ENCODE assay signal across 9 mouse cellular contexts in genomic region chr2:72529358-72530319, GRCm38 (mm10). TPM values are rescaled to one million over a fixed set of nuclear protein-coding genes. Genes with fewer than 3 reads are reported as not detected.
A peak's percentile ranks its signal among the peaks of the same experiment; 100 is the strongest.
DNase-seq lines count a peak whose midpoint lies in the region; ATAC-seq and TF ChIP-seq lines count a peak whose summit lies in the region.
"Had no signal": no experiment of that assay in that cellular context is flagged by ENCODE, and none has a peak within 500 bp of the region (broad histone marks: within the 10 kb centered on the region; RNA-seq: fewer than 3 reads in every experiment).

No protein-coding gene starts in this region.

- 0 out of 2 replicates have a peak, but pooled peaks cover 3% of the 10 kb centered on the region for H3K4me1 ChIP-seq in heart, embryonic 12.5 days (replicated peaks)
- peaks cover 2% of the 10 kb centered on the region; the same call in 1 of the 2 replicates for H3K4me1 ChIP-seq in cerebellum, adult 2 months (ENCODE audit: control insufficient read depth, insufficient read depth, low read length)

- no peaks in the 10 kb centered on the region for H3K36me3 ChIP-seq in heart, embryonic 12.5 days

- H3K27me3 ChIP-seq in heart, embryonic 12.5 days (replicated peaks), result no peaks in the 10 kb centered on the region
- no peaks in the 10 kb centered on the region for H3K27me3 ChIP-seq in cerebellum, adult 2 months (ENCODE audit: control insufficient read depth, insufficient read depth, low read length)

- no peaks in the 10 kb centered on the region for H3K9me3 ChIP-seq in heart, embryonic 12.5 days (replicated peaks)

- TF ChIP-seq CTCF in cerebellum, adult 2 months (IDR thresholded peaks at IDR 0.05; ENCODE audit: borderline replicate concordance, insufficient read depth, low read depth, low read length), result no peak

- no peak overlapping the region for H3K27ac ChIP-seq in heart, embryonic 12.5 days (ENCODE audit: poor library complexity, severe bottlenecking)
- no peak overlapping the region for H3K27ac ChIP-seq in cerebellum, adult 2 months (ENCODE audit: insufficient read depth, low read length)
- H3K27ac ChIP-seq: macrophage had no signal

- H3K4me2 ChIP-seq in heart, embryonic 12.5 days, result peak overlapping the region; percentile 37

- no peak for ATAC-seq in heart, embryonic 12.5 days (ENCODE audit: insufficient number of reproducible peaks, low FRiP score)
- peak; percentile 84 for ATAC-seq in frontal cortex, adult (ENCODE audit: low TSS enrichment)
- no peak for ATAC-seq in megakaryocyte, adult 5-6 weeks (ENCODE audit: poor library complexity, severe bottlenecking)

- no peak for DNase-seq in heart, postnatal 10 days
- peak; percentile 38 to 45 for DNase-seq in cerebellum, adult 2 months
- peak; percentile 38 to 67 for DNase-seq in left cerebral cortex, postnatal 25 days (ENCODE audit: low spot score in 2 of 2)
- peak; percentile 41 for DNase-seq in right cerebral cortex, postnatal 25 days
- DNase-seq in c-Kit-positive CD71-positive TER-119-positive erythroid progenitor cells, embryonic 14.5 days (ENCODE audit: low spot score), result no peak

- 51% methylated on average over 25 of the region's 25 CpGs for WGBS in heart, embryonic 12.5 days
- WGBS in cerebellum, adult 2 months, result 11% methylated on average over 25 of the region's 25 CpGs

- peak overlapping the region; percentile 3; the same call in 1 of the 2 replicates for H3K4me3 ChIP-seq in heart, embryonic 12.5 days
- H3K4me3 ChIP-seq in cerebellum, adult 2 months (replicated peaks; ENCODE audit: insufficient read depth, low read depth, low read length), result peak overlapping the region; percentile 57

- no peak for TF ChIP-seq POLR2A in cerebellum, adult 2 months (IDR thresholded peaks at IDR 0.05; ENCODE audit: borderline replicate concordance, insufficient read depth, low read length)

- H3K9ac ChIP-seq in heart, embryonic 12.5 days, result no peak overlapping the region

- intact Hi-C loops in heart, postnatal 10 days (cut with DNase I), result no loop called here
- intact Hi-C loops in left cerebral cortex, postnatal 25 days (cut with DNase I), result no loop called here

RNA-seq across cellular contexts. Expression of gene Cdca7, which starts 53.7 kb away (rescaled TPM):
- 58.5 and 59.3 TPM in 2 replicates for polyA plus RNA-seq in heart, embryonic 12.5 days (2016; fragmentation: Nextera tagmentation; extraction: Ambion mirVana)
- 10 to 100 TPM in 1 of 2 experiments, 1 to 10 TPM in 1; 6.7 to 10.6 TPM for total RNA-seq in heart, postnatal 10 days (2021)
- polyA plus RNA-seq in cerebellum, adult 2 months (2012; rRNA removed), result 2.0 TPM in 2 replicates
- total RNA-seq in left cerebral cortex, postnatal 25 days (2021), result 1 to 10 TPM; 3.4 to 5.0 TPM
- total RNA-seq in megakaryocyte, adult 5-6 weeks (2015), result 52.0 and 52.5 TPM in 2 replicates
- total RNA-seq in megakaryocyte, adult 5-6 weeks (2017), result 75.3 and 75.8 TPM in 2 replicates

Comparison
In these comparisons a context has a peak if more than half of its experiments do, and no peak if none do; other contexts are left out.
1. DNase-seq: peak in cerebellum, adult 2 months (2 of 2), left cerebral cortex, postnatal 25 days (2 of 2) and right cerebral cortex, postnatal 25 days (single experiment); none in heart, postnatal 10 days (0 of 2) and c-Kit-positive CD71-positive TER-119-positive erythroid progenitor cells, embryonic 14.5 days (single experiment).
2. RNA of gene Cdca7, which starts 53.7 kb away (total RNA-seq): 52.0 to 75.8 TPM in megakaryocyte, adult 5-6 weeks; 6.7 to 10.6 TPM in heart, postnatal 10 days and 3.4 to 5.0 TPM in left cerebral cortex, postnatal 25 days; every median in the first group is over 4 times any median in the second.